Mouse (Mus musculus): Measurements from ENCODE around the gene Fkbp3. TPM values are rescaled to one million over a fixed set of nuclear protein-coding genes. Genes with fewer than 3 reads are reported as not detected.
"Not testable (repeated sequence)": the region's sequence is repeated elsewhere in the genome, so short reads cannot be mapped to it uniquely, and the experiment has no call there.

Gene Fkbp3
- 3.2 and 3.5 TPM in 2 replicates for polyA plus RNA-seq (2012)

- H3K4me1 ChIP-seq (ENCODE audit: control insufficient read depth) = peaks cover 53% of the 10 kb centered on the region
- no peaks in the 10 kb centered on the region for H3K27me3 ChIP-seq (ENCODE audit: control insufficient read depth)
- TF ChIP-seq GATA1 (IDR thresholded peaks at IDR 0.05; ENCODE audit: low read length) = no peak
- TF ChIP-seq TAL1 (IDR thresholded peaks at IDR 0.05; ENCODE audit: low read length) = no peak
- H3K9me3 ChIP-seq (ENCODE audit: control insufficient read depth, low read length) = no peaks in the 10 kb centered on the region
- peaks cover 21% of the 10 kb centered on the region for H3K36me3 ChIP-seq (ENCODE audit: control insufficient read depth)
- H3K4me3 ChIP-seq (replicated peaks) = peak within 1 kb of the TSS; percentile 87
Observed at GRCm38 (mm10) chr12:65073611-65074178, at the start of gene Fkbp3. Fkbp3 (minus strand) TSS chr12:65074007.

- peaks cover 94% of the 10 kb centered on the region for H3K36me3 ChIP-seq (ENCODE audit: control insufficient read depth)
- no peaks in the 10 kb centered on the region for H3K4me1 ChIP-seq (ENCODE audit: control insufficient read depth)
- no peak overlapping the region for H3K4me3 ChIP-seq (replicated peaks)
- no peaks in the 10 kb centered on the region for H3K27me3 ChIP-seq (ENCODE audit: control insufficient read depth)
- no peak for TF ChIP-seq GATA1 (IDR thresholded peaks at IDR 0.05; ENCODE audit: low read length)
- no peaks in the 10 kb centered on the region for H3K9me3 ChIP-seq (ENCODE audit: control insufficient read depth, low read length)
Observed at GRCm38 (mm10) chr12:65119451-65119850, 45.6 kb upstream of the Fkbp3 start.

DNA sequence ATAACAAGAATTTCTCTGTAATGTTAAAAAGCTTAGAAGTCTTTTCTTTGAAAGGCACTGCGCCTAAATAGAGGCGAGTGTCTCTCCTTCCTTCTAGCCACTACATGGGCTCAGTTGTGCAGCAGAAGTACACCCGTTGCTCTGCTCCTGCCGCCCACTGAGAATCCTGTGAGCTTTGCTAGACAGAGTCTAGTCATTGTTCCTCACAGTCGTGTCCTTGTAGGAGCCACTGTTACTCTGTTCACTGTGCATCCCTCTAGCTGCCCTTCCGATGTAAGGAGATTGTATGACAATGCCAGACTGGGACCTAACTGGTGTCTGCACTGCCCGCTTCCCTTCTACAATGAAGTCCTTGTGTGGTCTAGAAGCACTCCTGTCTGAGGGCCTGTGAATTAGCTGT, 45.2 kb upstream of the Fkbp3 start:
- TF ChIP-seq TAL1 (IDR thresholded peaks at IDR 0.05; ENCODE audit: low read length) (no peak), GATA1 (IDR thresholded peaks at IDR 0.05; ENCODE audit: low read length) (no peak)
- Histone ChIP-seq H3K4me1 (ENCODE audit: control insufficient read depth) (no peaks in the 10 kb centered on the region), H3K27me3 (ENCODE audit: control insufficient read depth) (no peaks in the 10 kb centered on the region), H3K36me3 (ENCODE audit: control insufficient read depth) (peaks cover 94% of the 10 kb centered on the region), H3K9me3 (ENCODE audit: control insufficient read depth, low read length) (no peaks in the 10 kb centered on the region), H3K4me3 (replicated peaks) (no peak overlapping the region)

DNA sequence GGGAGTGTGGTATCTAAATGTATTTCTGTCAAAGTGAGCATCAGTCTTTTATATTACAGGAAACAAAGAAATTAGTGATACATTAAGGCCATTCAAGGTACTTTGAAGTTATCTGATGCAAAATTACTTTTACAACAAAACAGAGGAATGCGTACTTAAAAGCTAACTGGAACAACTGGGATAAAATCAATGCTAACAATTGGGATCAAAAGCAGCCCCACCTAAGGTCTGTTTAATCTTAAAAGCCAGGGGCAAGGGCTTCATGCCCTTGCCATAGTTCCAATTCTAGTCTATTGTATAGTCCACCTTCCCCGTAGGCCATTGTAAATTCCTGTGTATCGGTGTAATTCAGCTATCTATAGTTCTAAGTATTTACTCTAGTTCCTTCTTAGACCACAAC, 41.2 kb upstream of the Fkbp3 start:
- H3K27me3 ChIP-seq (ENCODE audit: control insufficient read depth); H3K9me3 ChIP-seq (ENCODE audit: control insufficient read depth, low read length); H3K4me3 ChIP-seq (replicated peaks); H3K4me1 ChIP-seq (ENCODE audit: control insufficient read depth): not testable (repeated sequence)
- peaks cover 87% of the 10 kb centered on the region for H3K36me3 ChIP-seq (ENCODE audit: control insufficient read depth)

- no peaks in the 10 kb centered on the region for H3K27me3 ChIP-seq (ENCODE audit: control insufficient read depth)
- H3K36me3 ChIP-seq (ENCODE audit: control insufficient read depth) = peaks cover 88% of the 10 kb centered on the region
Observed at GRCm38 (mm10) chr12:65113925-65114324, 40.1 kb upstream of the Fkbp3 start.

DNA sequence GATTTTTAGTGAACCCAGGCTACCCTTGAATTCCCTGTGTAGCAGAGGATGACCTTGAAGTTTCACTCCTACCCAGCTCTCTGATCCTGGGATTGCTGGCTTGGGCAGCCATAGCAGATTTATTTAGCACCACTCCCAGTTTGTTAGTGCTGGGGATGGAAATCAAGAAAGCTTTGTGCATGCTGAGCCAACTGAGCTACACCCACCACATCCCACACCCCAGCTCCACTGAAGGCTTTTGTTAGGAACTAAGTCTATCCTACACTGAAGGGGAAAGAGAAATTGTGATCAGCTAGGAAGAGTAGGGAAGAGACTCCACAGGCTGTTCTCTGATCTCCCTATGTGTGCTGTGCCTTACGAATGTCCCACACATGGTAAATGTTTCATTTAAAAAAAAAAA, 39.0 kb upstream of the Fkbp3 start:
- Histone ChIP-seq H3K4me1 (ENCODE audit: control insufficient read depth) (no peaks in the 10 kb centered on the region), H3K4me3 (replicated peaks) (no peak overlapping the region), H3K36me3 (ENCODE audit: control insufficient read depth) (peaks cover 84% of the 10 kb centered on the region), H3K27me3 (ENCODE audit: control insufficient read depth) (no peaks in the 10 kb centered on the region), H3K9me3 (ENCODE audit: control insufficient read depth, low read length) (no peaks in the 10 kb centered on the region)
- TF ChIP-seq GATA1 (IDR thresholded peaks at IDR 0.05; ENCODE audit: low read length) (no peak), TAL1 (IDR thresholded peaks at IDR 0.05; ENCODE audit: low read length) (no peak)

More at GRCm38 (mm10) chr12:65113925-65114324, 40.1 kb upstream of the Fkbp3 start:
- H3K9me3 ChIP-seq (ENCODE audit: control insufficient read depth, low read length) = no peaks in the 10 kb centered on the region
- no peak overlapping the region for H3K4me3 ChIP-seq (replicated peaks)
- no peaks in the 10 kb centered on the region for H3K4me1 ChIP-seq (ENCODE audit: control insufficient read depth)
- no peak for TF ChIP-seq TAL1 (IDR thresholded peaks at IDR 0.05; ENCODE audit: low read length)
- TF ChIP-seq GATA1 (IDR thresholded peaks at IDR 0.05; ENCODE audit: low read length) = no peak

GRCm38 (mm10) chr12:65111503-65111902, 37.7 kb upstream of the Fkbp3 start:
- Histone ChIP-seq H3K4me3 (replicated peaks) (no peak overlapping the region), H3K4me1 (ENCODE audit: control insufficient read depth) (peaks cover 1% of the 10 kb centered on the region), H3K9me3 (ENCODE audit: control insufficient read depth, low read length) (no peaks in the 10 kb centered on the region), H3K36me3 (ENCODE audit: control insufficient read depth) (peaks cover 87% of the 10 kb centered on the region), H3K27me3 (ENCODE audit: control insufficient read depth) (no peaks in the 10 kb centered on the region)
- TF ChIP-seq GATA1 (IDR thresholded peaks at IDR 0.05; ENCODE audit: low read length) = no peak
- no peak for TF ChIP-seq TAL1 (IDR thresholded peaks at IDR 0.05; ENCODE audit: low read length)

- H3K36me3 ChIP-seq (ENCODE audit: control insufficient read depth) = peaks cover 87% of the 10 kb centered on the region
- H3K4me1 ChIP-seq (ENCODE audit: control insufficient read depth) = peaks cover 5% of the 10 kb centered on the region
- H3K9me3 ChIP-seq (ENCODE audit: control insufficient read depth, low read length) = no peaks in the 10 kb centered on the region
- no peak overlapping the region for H3K4me3 ChIP-seq (replicated peaks)
- no peaks in the 10 kb centered on the region for H3K27me3 ChIP-seq (ENCODE audit: control insufficient read depth)
- TF ChIP-seq GATA1 (IDR thresholded peaks at IDR 0.05; ENCODE audit: low read length) (no peak), TAL1 (IDR thresholded peaks at IDR 0.05; ENCODE audit: low read length) (no peak)
Observed at GRCm38 (mm10) chr12:65108746-65109145, 34.9 kb upstream of the Fkbp3 start.

GRCm38 (mm10) chr12:65076906-65077305, 3.1 kb upstream of the Fkbp3 start:
- peaks cover 52% of the 10 kb centered on the region for H3K4me1 ChIP-seq (ENCODE audit: control insufficient read depth)
- H3K4me3 ChIP-seq (replicated peaks) = peak overlapping the region; percentile 87
- no peak for TF ChIP-seq TAL1 (IDR thresholded peaks at IDR 0.05; ENCODE audit: low read length)
- TF ChIP-seq GATA1 (IDR thresholded peaks at IDR 0.05; ENCODE audit: low read length) = no peak
- no peaks in the 10 kb centered on the region for H3K9me3 ChIP-seq (ENCODE audit: control insufficient read depth, low read length)
- H3K36me3 ChIP-seq (ENCODE audit: control insufficient read depth) = peaks cover 36% of the 10 kb centered on the region
- no peaks in the 10 kb centered on the region for H3K27me3 ChIP-seq (ENCODE audit: control insufficient read depth)

DNA sequence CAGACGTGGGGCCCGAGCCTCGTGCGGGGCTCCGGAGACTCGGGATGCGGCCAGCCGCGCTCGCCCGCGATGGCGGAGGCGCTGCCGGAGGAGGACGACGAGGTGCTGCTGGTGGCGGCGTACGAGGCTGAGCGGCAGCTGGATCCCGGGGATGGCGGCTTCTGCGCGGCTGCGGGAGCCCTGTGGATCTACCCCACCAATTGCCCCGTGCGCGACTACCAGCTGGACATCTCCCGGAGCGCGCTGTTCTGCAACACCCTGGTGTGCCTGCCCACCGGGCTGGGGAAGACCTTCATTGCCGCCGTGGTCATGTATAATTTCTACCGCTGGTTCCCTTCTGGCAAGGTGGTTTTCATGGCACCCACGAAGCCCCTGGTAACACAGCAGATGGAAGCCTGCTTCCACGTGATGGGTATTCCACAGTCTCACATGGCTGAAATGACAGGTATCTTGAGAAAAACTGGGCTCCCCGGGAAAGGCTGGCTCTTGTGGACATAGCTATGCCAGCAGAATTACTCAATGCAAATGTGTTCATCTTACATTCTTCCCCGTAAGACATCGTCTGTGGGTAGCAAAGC, 2.0 kb upstream of the Fkbp3 start:
- no peaks in the 10 kb centered on the region for H3K27me3 ChIP-seq (ENCODE audit: control insufficient read depth)
- no peaks in the 10 kb centered on the region for H3K9me3 ChIP-seq (ENCODE audit: control insufficient read depth, low read length)
- peaks cover 55% of the 10 kb centered on the region for H3K4me1 ChIP-seq (ENCODE audit: control insufficient read depth)
- H3K4me3 ChIP-seq (replicated peaks) = peak overlapping the region; percentile 87
- H3K36me3 ChIP-seq (ENCODE audit: control insufficient read depth) = peaks cover 28% of the 10 kb centered on the region
- TF ChIP-seq TAL1 (IDR thresholded peaks at IDR 0.05; ENCODE audit: low read length) (no peak), GATA1 (IDR thresholded peaks at IDR 0.05; ENCODE audit: low read length) (no peak)
